Mouse (Mus musculus) heart, adult 18-20 months (tissue): ENCODE results near the gene Gm49661. TPM values are rescaled to one million over a fixed set of nuclear protein-coding genes. Genes with fewer than 3 reads are reported as not detected.

Experiments
- DNase-seq, 2 experiments: peaks; one replicate each; pipeline ENCODE4 v3.0.0; 2021 to 2022; ENCODE audit warnings: mixed read lengths in 1 of 2
- total RNA-seq, 2 experiments: library from RNA; stranded (reverse); gene quantifications; 2 replicates each; pipeline ENCODE4 v1.2.3; 2021

Gene Gm49661
- total RNA-seq, 2 experiments from 2014 or later: 2.3 TPM; not detected in 1

DNA sequence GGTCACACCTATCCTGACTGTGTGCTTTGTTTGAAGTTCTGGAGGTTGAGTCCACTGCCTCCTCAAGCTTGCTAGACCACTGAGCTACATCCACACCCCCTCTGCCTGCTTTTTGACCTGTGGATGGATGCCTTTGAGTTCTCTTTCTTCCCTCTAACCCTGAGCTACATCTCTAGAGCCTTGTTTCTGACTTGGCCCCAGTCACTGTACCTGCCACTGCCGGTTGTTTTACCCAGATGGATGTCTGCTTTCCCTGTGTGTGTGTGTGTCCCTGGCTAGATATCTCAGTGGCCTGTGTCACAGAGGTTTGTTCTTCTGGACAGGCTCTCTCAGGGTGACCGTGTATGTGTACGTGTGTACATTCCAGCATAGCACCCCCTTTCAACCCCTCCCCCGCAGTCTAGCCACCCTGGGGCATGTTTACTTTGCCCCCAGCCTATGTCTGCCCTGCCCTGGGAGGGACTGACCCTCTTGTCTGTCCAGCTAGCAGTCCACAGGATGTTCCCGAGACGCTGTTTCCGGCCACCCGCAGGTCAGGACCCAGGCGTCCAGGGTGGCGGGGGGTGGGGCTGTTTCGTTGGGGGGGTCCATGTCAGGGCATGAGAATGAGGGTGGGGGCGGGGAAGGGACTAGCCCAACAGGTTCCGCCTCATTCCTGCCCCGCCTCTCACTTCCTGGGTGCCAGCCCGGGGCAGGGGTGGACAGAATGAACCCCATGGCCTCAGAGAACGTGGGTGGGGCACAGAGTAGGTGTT lies 15.2 kb upstream of the Gm49661 start:
- peak in 1 of 2 experiments; percentile 68 for DNase-seq

DNA sequence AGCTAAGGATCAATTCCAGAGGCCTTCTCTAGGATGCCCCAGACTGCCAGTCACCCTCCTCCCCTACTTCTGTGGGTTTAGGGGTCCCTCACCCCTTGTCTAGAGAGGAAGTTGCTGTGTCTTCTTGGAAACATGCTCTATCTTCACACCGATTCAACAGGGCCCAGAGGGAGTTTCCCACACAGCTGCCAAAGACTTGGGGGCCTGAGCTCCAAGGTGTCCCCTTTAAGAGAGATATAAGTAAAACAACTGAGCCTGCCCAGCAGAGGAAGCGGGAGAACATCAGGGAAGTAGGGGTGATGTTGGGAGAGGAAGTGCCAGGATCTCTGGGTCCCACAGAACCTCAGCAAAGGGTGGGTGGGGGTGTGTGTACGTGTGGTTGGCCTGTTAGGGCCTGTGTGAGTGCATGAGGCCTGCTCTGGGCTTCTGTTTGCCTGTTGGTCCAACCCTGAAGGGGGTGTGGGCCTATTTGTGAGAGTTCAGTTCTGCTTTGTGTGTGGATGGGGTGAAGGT lies 13.3 kb upstream of the Gm49661 start:
- DNase-seq: peak in 1 of 2 experiments; percentile 31

DNA sequence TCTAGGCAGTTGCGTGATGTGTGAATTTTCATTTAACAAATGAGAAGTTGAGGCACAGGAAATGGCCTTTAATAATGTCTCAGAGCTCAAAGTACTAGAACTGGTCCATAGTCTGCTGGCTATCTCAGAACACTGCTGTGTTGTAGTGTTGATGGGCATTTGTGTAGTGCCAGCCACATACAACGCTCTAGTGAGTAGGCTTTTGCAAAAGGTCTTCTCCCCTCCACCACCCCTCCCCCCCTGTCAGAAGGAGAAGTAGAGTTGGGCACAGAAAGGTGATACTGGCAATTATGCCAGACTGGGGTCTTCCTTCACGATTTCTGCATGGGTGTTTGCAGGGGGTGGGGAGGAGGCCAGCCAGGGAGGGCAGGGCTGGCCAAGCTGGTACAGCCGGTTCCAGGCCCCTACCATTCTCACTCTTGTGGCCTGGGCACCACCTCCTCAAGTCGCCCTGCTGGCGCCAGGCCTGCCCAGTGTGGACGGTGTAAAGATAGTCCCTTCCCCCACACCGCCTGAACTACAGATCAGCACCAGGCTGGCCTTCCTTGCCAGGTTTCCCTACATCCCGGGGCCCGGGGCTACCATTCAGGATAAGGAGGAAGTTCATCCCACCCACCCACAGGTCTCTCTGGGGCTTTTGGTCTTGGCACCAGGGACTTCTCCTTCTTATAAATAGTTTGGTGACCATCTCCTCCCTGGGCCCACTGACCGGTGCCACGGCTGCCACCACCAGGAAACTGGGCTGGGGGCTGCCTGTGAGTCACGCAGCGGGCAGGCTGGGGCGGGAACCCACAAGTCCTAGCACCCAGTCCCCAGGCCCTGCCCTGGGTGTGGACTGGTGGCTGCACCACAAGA lies 12.6 kb upstream of the Gm49661 start:
- DNase-seq: no peak

DNA sequence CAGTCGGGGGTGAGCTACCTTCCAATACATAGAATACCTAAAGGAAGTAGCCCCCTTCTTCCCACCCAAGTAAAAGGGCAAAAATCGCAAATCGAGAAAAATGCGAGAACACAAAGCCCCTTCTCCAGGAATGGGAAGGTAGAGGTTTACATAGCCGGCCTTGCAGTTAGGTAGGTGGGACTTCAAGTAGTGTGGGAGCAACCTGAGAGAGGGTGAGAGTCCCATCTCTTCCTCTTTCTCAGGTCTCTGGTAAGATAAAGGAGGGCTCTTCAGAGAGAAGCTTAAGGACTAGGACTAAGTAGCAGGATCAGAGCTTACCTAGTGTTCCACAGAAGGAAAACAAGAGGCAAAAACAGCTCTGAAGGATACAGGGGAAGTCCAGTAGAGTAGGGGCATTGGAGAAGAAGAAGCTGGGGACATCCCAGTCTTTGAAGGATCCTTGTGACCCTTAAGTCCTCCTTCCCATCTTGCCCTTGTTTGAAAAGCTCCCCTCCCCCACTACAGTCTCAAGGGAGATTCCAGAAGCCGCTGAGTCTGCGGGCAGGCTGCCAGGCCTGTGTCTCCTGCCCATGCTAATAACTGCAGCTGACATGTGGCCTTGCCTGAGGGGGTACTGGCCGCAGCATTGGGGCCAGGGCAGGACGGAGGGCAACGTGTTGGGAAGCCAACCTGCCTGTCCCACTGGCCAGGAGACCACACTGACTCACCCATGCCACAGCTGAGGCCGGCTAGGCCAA lies 11.6 kb upstream of the Gm49661 start:
- peak; percentile 87 to 89 for DNase-seq

DNA sequence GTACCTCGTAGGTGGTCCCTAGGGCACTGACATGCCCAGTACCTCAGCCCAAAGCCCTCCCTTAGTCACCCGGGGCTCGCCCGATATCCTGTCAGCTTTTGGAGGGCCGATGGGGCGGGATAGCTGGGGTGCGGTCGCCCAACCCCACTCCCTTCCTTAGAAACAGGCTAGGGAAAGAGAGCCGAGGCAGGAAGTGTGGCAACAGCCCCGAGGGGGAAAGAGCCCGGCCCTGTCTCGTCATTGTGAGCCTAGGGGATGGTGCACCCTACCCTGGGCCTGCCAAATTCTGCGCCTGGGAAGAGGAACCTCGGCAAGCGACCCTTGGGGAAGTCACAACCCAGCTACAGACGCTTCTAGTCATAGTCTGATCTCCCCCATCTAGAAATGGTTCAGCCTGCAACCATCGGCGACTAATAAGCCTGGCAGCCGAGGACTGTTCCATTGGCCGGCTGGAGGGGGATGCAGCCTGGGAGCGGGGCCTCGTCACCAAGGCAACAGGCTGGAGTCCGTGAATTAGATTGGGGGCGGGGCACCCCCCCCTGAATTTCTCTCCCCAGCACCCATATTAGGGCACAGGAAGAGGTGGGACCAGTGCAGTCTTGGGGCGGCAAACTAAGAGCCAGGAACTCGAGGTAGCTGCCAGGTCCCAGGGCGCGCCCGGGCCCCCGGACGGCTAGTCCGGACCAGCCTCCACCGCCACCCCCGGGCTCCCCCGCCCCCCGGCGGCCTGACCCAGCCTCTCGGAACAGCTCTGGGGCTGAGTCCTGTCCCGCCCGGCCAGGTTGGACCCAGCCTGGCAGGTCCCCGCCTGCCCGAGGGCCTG lies 10.6 kb upstream of the Gm49661 start:
- peak; percentile 95 to 97 for DNase-seq

DNA sequence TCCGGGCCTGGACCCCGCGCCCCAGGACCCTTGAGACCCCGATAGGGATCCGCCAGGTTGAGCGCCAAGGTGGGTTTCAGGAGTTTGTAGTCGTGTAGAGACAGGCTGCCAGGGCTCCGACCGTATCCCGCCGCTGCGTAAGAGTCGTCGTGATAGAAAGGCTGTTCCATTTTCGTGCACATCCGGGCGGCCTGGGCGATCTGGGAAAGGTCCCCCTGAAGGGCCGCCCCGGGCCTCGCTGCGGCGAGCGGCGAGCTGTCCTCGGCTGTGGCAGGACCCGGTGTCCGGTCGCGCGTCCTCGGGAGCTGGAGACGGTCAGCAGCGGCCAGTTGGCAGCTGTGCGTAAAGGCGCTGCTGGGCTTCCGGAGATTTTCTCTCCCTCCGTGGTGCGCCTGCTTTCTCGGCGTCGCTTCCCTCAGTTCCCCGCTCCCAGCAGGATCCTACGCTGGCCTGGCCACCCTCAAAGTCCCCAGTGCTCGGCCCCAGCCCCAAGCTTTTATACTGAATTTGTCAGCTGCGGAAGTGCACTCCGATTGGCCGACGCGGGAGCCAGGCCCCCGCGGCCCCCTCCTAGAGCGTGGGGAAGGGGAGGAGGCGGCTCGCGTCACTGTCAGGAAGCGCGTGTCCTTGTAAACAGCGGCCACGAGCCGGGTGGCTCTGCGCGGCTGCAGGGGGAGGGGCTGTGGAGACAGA lies 9.2 kb upstream of the Gm49661 start, which contains the start of gene Junb:
Junb (minus strand) TSS at position 471 of the 693 bp plus-strand sequence.
- DNase-seq: peak; percentile 98 to 99

DNA sequence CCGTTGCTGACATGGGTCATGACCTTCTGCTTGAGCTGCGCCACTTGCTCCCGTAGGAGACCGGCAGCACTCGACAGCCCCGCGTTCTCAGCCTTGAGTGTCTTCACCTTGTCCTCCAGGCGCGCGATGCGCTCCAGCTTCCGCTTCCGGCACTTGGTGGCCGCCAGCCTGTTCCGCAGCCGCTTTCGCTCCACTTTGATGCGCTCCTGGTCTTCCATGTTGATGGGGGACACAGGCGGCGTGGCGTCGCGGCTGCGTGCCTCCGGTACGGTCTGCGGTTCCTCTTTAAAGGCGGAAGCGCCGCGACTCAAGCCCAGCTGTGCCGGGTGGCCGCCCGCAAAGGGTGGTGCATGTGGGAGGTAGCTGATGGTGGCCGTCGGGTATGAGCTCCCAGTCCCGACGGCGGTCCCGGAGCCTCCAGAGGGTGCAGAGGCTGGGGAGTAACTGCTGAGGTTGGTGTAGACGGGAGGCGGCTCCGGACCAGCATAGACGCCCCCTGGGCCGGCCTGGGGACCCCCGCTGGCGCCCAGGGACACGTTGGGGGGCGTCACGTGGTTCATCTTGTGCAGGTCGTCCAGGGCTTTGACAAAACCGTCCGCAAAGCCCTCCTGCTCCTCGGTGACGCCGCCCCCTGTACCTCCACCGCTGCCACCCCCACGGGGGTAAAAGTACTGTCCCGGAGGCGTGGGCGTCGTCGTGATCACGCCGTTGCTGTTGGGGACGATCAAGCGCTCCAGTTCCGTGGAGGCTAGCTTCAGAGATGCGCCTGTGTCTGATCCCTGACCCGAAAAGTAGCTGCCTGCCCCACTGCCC lies 8.4 kb upstream of the Gm49661 start:
- peak; percentile 83 to 86 for DNase-seq

DNA sequence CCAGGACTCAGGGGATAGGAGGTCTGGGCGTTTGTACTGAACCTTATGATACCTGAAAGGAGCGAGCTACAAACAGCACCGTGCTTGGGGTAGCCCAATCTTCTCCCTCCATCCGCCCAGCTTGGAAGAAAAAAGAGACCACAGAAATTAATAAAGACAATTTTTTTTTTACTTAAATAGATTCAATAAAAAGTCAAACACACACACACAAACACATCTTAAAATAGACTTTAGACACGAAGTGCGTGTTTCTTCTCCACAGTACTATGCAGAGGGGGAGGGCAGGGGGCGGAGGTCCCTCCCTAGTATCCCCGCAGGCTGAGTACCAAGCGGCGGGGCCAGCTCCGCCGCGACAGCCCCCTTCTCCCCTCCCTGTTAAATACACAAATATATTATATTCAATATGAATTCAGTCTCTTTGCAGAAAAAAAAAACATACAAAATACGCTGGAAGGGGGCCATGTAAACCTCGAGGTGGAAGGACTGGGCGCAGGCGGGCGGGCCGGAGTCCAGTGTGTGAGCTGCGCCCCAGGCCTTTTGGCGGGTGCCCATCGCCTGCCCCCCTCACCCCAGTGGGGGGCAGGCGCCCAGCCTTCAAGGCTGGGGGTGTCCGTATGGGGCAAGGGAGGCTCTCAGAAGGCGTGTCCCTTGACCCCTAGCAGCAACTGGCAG lies 7.7 kb upstream of the Gm49661 start:
- DNase-seq: no peak

DNA sequence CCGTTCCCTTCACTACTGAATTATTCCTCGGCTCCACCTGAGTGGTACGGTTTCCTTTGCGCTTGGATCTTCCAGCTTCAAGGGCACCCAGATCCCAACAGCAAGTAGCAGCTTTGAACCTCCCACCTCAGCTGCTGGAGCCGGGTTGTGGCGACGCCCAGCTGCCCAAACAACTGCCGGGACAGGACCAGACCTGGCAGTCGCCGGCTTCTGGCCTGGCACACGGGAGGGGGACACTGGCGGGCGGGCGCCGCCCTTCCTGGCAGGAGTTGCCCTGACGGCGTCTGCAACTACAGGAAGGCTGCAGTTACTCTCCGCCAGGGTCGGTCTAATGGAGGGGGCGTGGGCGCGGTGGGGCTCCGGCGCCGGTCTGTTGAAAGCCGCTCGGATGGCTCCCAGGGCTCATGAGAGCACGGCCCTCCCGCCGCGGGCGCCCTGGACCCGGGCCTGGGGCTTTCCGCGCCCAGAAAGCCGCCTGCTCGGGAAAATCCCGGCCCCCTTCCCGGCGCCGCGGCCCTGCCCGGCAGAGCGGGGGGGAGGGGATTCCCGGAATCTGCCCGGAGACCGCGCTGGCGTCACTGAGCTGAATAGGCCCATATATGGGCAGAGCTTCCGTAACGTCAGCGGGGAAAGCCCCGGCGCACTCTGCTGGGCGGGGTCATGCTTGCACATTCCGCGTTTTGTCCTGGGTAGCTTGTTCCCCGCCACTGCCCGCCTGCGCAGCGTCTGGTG lies 7.0 kb upstream of the Gm49661 start:
- DNase-seq: peak; percentile 98

DNA sequence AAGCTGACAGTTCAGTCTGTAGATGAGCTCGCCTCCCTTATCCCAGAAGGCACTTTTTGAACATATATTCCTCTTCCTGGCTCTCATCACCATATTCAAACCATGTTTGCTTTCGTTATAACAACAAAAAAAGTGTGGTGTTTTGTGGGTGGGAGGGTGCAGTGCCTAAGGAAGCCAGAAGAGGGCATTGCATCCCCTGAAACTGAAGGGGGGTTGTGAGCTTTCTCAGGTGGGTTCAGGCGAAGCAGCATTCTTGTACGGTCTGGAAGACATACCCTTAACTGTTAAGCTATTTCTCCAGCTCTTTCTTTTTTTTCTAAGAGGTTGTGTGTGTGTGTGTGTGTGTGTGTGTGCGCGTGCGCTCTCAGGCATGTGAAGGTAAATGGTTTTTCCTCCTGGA lies 6.2 kb upstream of the Gm49661 start:
- DNase-seq: peak; percentile 73 to 82

DNA sequence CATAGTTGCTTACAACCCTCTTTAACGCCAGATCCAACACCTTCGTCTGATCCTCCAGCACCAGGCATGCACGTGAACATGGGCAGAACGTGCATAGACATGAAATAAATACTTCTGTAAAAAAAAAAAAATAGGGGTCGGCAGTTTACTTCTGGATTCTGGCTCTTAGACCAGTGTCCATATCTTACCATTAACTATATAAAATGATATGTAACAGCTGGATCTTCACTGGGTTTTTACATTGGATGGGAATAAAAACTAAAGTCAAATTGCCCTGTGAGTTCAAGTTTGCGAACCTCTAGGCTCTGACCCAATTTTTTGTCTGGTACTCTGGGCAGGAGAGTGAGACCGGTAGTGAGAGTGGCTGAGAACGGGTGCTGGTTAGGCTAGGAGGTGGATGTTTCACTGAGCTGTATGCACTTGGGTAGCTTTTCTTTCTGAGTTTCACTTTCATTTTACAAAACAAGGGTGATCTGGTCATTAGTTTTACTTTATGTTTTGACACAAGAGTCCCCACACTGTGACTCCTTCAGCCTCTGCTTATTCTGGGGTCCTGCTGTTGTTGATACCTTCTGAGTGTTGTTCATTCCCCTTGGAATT lies 5.4 kb upstream of the Gm49661 start:
- DNase-seq: no peak

DNA sequence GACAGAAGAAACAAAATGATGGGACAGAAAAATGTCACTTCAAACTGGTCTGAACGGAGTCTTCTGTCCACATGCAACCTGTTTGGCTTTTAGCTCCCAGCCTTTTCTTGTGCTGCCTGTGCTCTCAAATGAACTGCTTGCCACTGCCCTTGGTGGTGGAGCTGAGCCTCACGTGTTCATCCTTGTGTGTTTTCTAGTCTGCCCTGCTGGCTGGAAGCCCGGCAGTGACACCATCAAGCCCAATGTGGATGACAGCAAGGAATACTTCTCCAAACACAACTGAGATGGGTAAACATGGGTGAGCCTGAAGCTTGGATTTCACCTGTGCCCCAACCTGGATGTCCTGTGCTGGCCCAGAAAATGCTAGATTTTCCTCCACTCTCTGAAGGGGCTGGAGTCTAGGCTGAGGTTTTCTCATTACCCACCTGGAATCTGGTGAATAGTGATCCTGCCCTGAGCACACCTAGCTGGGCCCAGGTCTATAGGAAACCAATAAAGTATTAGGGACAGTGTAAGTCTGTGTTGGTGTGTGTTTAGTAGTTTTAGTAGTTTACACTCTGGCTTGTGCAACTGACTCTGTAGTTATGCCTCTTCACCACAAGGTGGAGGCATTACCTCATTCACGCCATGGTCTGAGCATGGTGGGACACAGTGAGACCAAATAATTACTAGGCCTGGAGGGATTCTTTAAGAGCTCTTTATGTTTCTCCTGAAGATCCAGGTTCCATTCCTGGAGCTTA lies 4.7 kb upstream of the Gm49661 start:
- peak; percentile 80 to 83 for DNase-seq

DNA sequence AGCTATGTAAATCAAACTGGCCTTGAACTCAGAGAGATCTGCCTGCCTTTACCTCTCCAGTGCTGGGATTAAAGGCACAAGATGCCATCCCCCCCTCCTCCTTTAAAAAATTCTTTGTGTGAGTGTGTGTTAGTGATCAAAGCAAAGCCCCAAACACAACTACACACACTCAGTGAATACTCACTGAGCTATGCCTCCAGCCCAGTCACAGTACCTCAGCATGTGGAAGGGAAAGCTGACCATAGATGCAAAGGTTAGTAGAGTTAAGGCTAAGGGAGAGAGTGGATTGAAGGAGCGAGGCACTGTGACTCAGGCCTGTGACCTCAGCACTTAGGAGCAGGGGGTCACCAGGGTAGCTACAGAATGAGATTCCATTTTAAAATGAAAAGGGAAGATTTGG lies 3.8 kb upstream of the Gm49661 start:
- DNase-seq: no peak

DNA sequence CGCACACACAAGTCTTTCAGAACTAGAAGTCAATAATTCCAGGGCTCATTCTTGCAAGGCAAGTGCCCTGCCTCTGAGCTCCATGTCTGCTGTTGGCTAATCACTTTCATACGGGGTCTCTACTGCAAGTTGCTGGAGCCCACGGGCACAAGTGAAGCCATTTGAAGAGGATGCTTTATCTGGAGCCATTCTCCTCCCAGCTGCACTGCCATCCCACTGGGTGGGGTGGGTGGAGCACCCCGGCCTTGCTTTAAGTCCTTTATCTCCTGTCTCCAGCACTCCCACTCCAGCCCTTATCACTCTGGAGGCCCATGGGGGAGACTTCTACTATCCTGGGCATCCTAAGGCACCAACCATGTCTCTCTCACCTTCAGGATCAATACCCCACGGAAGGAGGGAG lies 1.7 kb upstream of the Gm49661 start:
- DNase-seq: no peak

DNA sequence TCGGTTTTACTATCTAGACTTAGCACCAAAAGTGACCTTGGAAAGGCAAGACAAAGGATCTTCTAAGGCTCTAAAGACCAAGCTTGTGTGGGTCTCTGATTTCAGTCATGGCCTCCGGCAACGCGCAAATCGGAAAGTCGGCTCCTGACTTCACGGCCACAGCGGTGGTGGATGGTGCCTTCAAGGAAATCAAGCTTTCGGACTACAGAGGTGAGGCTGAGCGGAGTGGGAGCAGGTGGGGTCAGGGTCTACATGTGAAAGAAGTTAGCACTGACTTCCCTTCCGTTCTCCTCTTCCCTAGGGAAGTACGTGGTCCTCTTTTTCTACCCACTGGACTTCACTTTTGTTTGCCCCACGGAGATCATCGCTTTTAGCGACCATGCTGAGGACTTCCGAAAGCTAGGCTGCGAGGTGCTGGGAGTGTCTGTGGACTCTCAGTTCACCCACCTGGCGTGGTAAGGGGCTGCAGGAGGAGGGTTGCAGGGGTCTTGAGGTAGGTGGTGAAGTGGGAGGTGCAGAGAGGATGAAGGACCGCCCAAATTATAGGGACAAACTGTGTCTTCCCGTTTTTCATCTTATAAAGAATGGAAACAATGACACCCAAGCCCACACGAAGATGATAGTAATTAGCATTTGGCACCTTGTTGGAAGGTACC lies 1.0 kb upstream of the Gm49661 start:
- DNase-seq: no peak

DNA sequence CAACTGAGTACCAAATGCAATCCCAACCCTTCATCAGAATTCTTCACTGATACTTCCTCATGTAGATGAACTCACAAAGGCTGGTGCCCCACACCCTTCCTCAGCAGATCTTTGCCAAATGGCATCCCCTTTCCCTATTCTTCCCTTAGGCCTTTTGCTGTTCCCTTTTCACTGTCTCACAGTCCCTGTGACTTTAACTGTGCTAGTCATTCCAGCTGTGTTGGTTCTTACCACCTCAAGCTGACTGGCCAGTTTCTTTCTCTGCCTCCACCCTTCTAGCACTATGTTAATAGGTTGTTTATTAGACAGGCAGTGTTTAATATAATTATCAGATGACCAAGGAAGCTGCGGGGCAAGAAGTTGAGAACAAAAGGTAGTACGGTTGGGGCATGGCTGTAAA lies 583 bp downstream of the Gm49661 start:
- peak; percentile 23 to 46 for DNase-seq
